Mouse (Mus musculus) MEL (cell line): ENCODE measurements around the gene Phf20. TPM values are rescaled to one million over a fixed set of nuclear protein-coding genes. Genes with fewer than 3 reads are reported as not detected.

Experiments used
- DNase-seq: peaks from one replicate; pipeline ENCODE4 v3.0.0; 2011; ENCODE audit warnings: low read depth, low spot score
- H3K27ac ChIP-seq: 2 replicates; pipeline ENCODE4 v1.5.1; 2012; ENCODE audit warnings: low read depth, mild to moderate bottlenecking, control low read depth, low read length, moderate library complexity; ENCODE audit not compliant: control insufficient read depth
- H3K27me3 ChIP-seq, 2 experiments: fragments of 150-350 bp in 1 of 2; sonication (generic) in 1 of 2; 2 replicates each; pipeline ENCODE4 v1.6.1; 2012; ENCODE audit warnings: low read length in 2 of 2, mild to moderate bottlenecking in 2 of 2, improper control_type of control experiment in 1 of 2, moderate library complexity in 1 of 2; ENCODE audit not compliant: insufficient read depth in 2 of 2, control insufficient read depth in 1 of 2
- H3K36me3 ChIP-seq, 2 experiments: 2 replicates each; pipeline ENCODE4 v1.6.1; 2012 to 2014; ENCODE audit warnings: low read length in 2 of 2, improper control_type of control experiment in 1 of 2, inconsistent platforms in 1 of 2, mild to moderate bottlenecking in 1 of 2; ENCODE audit not compliant: insufficient read depth in 2 of 2, control insufficient read depth in 1 of 2
- H3K4me1 ChIP-seq, 2 experiments: fragments of 150-350 bp in 1 of 2; sonication (generic) in 1 of 2; 2 replicates each; pipeline ENCODE4 v1.6.1; 2012; ENCODE audit warnings: low read length in 2 of 2, improper control_type of control experiment in 1 of 2, mild to moderate bottlenecking in 1 of 2; ENCODE audit not compliant: insufficient read depth in 2 of 2, control insufficient read depth in 1 of 2
- H3K4me3 ChIP-seq, 2 experiments: fragments of 150-350 bp in 1 of 2; sonication (generic) in 1 of 2; 2 replicates each; pipeline ENCODE4 v1.5.1; 2012; ENCODE audit warnings: low read depth in 2 of 2, low read length in 2 of 2, mild to moderate bottlenecking in 2 of 2, moderate library complexity in 2 of 2, control low read depth in 1 of 2, improper control_type of control experiment in 1 of 2; ENCODE audit not compliant: control insufficient read depth in 1 of 2, insufficient read depth in 1 of 2
- H3K79me2 ChIP-seq: 2 replicates; pipeline ENCODE4 v1.6.1; 2012; ENCODE audit warnings: mild to moderate bottlenecking, low read length, moderate library complexity; ENCODE audit not compliant: control insufficient read depth, poor library complexity, insufficient read depth
- H3K9ac ChIP-seq: 2 replicates; pipeline ENCODE4 v1.6.1; 2012; ENCODE audit warnings: low read depth, mild to moderate bottlenecking, control low read depth, low read length, moderate library complexity; ENCODE audit not compliant: control insufficient read depth, poor library complexity, severe bottlenecking
- H3K9me3 ChIP-seq: fragments of 150-350 bp; sonication (generic); replicated peaks from 2 replicates; pipeline ENCODE4 v1.6.1; 2012; ENCODE audit warnings: mild to moderate bottlenecking, low read length, improper control_type of control experiment, moderate library complexity; ENCODE audit not compliant: insufficient read depth
- BHLHE40 ChIP-seq: IDR thresholded peaks from 2 replicates; pipeline ENCODE4 v1.6.1; 2012; ENCODE audit warnings: low read depth, mild to moderate bottlenecking, inconsistent platforms, low read length, improper control_type of control experiment, borderline replicate concordance
- CHD1 ChIP-seq: IDR thresholded peaks from 2 replicates; pipeline ENCODE4 v1.6.1; 2012; ENCODE audit warnings: low read depth, mild to moderate bottlenecking, inconsistent platforms, low read length, improper control_type of control experiment
- CTCF ChIP-seq, 3 experiments: IDR thresholded peaks in 2 of 3; conservative IDR thresholded peaks in 1 of 3; 2 replicates each; pipeline ENCODE4 v1.5.1; 2011 to 2012; ENCODE audit warnings: low read length in 3 of 3, low read depth in 2 of 3, mild to moderate bottlenecking in 2 of 3, improper control_type of control experiment in 1 of 3, inconsistent platforms in 1 of 3, mixed read lengths in 1 of 3, moderate library complexity in 1 of 3; ENCODE audit not compliant: control insufficient read depth in 1 of 3, insufficient read depth in 1 of 3, poor library complexity in 1 of 3, severe bottlenecking in 1 of 3
- E2F4 ChIP-seq: IDR thresholded peaks from 2 replicates; pipeline ENCODE4 v1.6.1; 2011; ENCODE audit warnings: low read depth, low read length, improper control_type of control experiment, borderline replicate concordance
- ELF1 ChIP-seq: IDR thresholded peaks from 2 replicates; pipeline ENCODE4 v1.6.1; 2014; ENCODE audit warnings: low read depth, mild to moderate bottlenecking, inconsistent platforms, low read length, improper control_type of control experiment, moderate library complexity
- EP300 ChIP-seq, 2 experiments: IDR thresholded peaks; 2 replicates each; pipeline ENCODE4 v1.6.1; 2011; ENCODE audit warnings: improper control_type of control experiment in 2 of 2, low read length in 2 of 2, low read depth in 1 of 2, mild to moderate bottlenecking in 1 of 2
- ETS1 ChIP-seq: IDR thresholded peaks from 2 replicates; pipeline ENCODE4 v1.6.1; 2012; ENCODE audit warnings: low read depth, mild to moderate bottlenecking, inconsistent platforms, low read length, improper control_type of control experiment, moderate library complexity
- GABPA ChIP-seq: IDR thresholded peaks from 2 replicates; pipeline ENCODE4 v1.6.1; 2012; ENCODE audit warnings: low read depth, mild to moderate bottlenecking, inconsistent platforms, low read length, improper control_type of control experiment, moderate library complexity
- MAFK ChIP-seq: IDR thresholded peaks from 2 replicates; pipeline ENCODE4 v1.6.1; 2011; ENCODE audit warnings: low read depth, mild to moderate bottlenecking, low read length, improper control_type of control experiment, borderline replicate concordance
- MAZ ChIP-seq: IDR thresholded peaks from 2 replicates; pipeline ENCODE4 v1.6.1; 2012; ENCODE audit warnings: low read depth, mild to moderate bottlenecking, inconsistent platforms, low read length, improper control_type of control experiment
- MXI1 ChIP-seq: IDR thresholded peaks from 2 replicates; pipeline ENCODE4 v1.6.1; 2011; ENCODE audit warnings: mild to moderate bottlenecking, low read depth, low read length, improper control_type of control experiment
- MYB ChIP-seq: IDR thresholded peaks from 2 replicates; pipeline ENCODE4 v1.6.1; 2011; ENCODE audit warnings: mild to moderate bottlenecking, low read depth, low read length, improper control_type of control experiment
- MYC ChIP-seq: IDR thresholded peaks from 2 replicates; pipeline ENCODE4 v1.6.1; 2011; ENCODE audit warnings: low read depth, mild to moderate bottlenecking, low read length, improper control_type of control experiment, moderate library complexity
- POLR2AphosphoS2 ChIP-seq: IDR thresholded peaks from 2 replicates; pipeline ENCODE4 v1.6.1; 2011; ENCODE audit warnings: low read length, improper control_type of control experiment
- RCOR1 ChIP-seq: IDR thresholded peaks from 2 replicates; pipeline ENCODE4 v1.6.1; 2012; ENCODE audit warnings: low read depth, mild to moderate bottlenecking, inconsistent platforms, low read length, improper control_type of control experiment
- SIN3A ChIP-seq: IDR thresholded peaks from 2 replicates; pipeline ENCODE4 v1.6.1; 2012; ENCODE audit warnings: low read length, improper control_type of control experiment, inconsistent platforms
- SMC3 ChIP-seq: IDR thresholded peaks from 2 replicates; pipeline ENCODE4 v1.6.1; 2011; ENCODE audit warnings: low read depth, low read length, improper control_type of control experiment
- TBP ChIP-seq: IDR thresholded peaks from 2 replicates; pipeline ENCODE4 v1.8.0; 2011; ENCODE audit warnings: low read depth, low read length, improper control_type of control experiment
- TCF12 ChIP-seq: IDR thresholded peaks from 2 replicates; pipeline ENCODE4 v1.6.1; 2014; ENCODE audit warnings: low read depth, mild to moderate bottlenecking, inconsistent platforms, low read length, improper control_type of control experiment, moderate library complexity
- ZMIZ1 ChIP-seq: IDR thresholded peaks from 2 replicates; pipeline ENCODE4 v1.6.1; 2012; ENCODE audit warnings: low read depth, mild to moderate bottlenecking, inconsistent platforms, low read length, improper control_type of control experiment, moderate library complexity
- ZNF384 ChIP-seq: IDR thresholded peaks from 2 replicates; pipeline ENCODE4 v1.6.1; 2012; ENCODE audit warnings: low read depth, mild to moderate bottlenecking, inconsistent platforms, low read length, improper control_type of control experiment
- polyA plus RNA-seq, 2 experiments: library from polyadenylated mRNA; stranded (reverse) in 1 of 2; unstranded in 1 of 2; fragments of >175 nt in 1 of 2; fragments of >200 nt in 1 of 2; gene quantifications; 2 replicates each; pipeline versions ENCODE4 v1.2.1 to v1.2.4; 2012; ENCODE audit warnings: low replicate concordance in 2 of 2, low read depth in 1 of 2; ENCODE audit not compliant: insufficient read length in 2 of 2, insufficient read depth in 1 of 2, missing spikeins in 1 of 2
- total RNA-seq: library from RNA; depleted of rRNA; stranded (reverse); fragments of 300-350 nt; gene quantifications from 2 replicates; pipeline ENCODE4 v1.2.3, GENCODE M21; 2012

Gene Phf20
- total and polyA plus RNA-seq, 3 experiments = 11.7 to 16.9 TPM; not detected in 1

- no peak for TF ChIP-seq BHLHE40
Measured at GRCm38 (mm10) chr2:156263204-156263893, 67.1 kb downstream of the Phf20 start (continued).

GRCm38 (mm10) chr2:156267636-156268035 is 71.4 kb downstream of the Phf20 start:
- DNase-seq = no peak
- Histone ChIP-seq H3K9ac (no peak overlapping the region), H3K4me1 (peaks cover 2 to 7% of the 10 kb centered on the region in 2 experiments; a peak in 3 of 4 replicates), H3K36me3 (peaks cover 4% of the 10 kb centered on the region in 2 experiments), H3K9me3 (no peaks in the 10 kb centered on the region), H3K27me3 (no peaks in the 10 kb centered on the region), H3K4me3 (no peak overlapping the region), H3K27ac (no peak overlapping the region), H3K79me2 (no peaks in the 10 kb centered on the region)
- TF ChIP-seq ETS1 (no peak), MXI1 (no peak), POLR2AphosphoS2 (no peak), TBP (no peak), GABPA (no peak), ZNF384 (no peak), TCF12 (no peak), ELF1 (no peak), SIN3A (no peak), CTCF (IDR thresholded peaks at IDR 0.05 in 2 of 3, conservative IDR thresholded peaks at IDR 0.05 in 1 of 3; ENCODE audit: control insufficient read depth in 1 of 3, insufficient read depth in 1 of 3, low read depth in 2 of 3, low read length in 3 of 3, poor library complexity in 1 of 3, severe bottlenecking in 1 of 3) (no peak), MYB (no peak), E2F4 (no peak), ZMIZ1 (no peak), MYC (no peak), BHLHE40 (no peak), MAFK (no peak), CHD1 (no peak)

GRCm38 (mm10) chr2:156272553-156272952 is 76.3 kb downstream of the Phf20 start:
- peaks cover 0 to 7% of the 10 kb centered on the region in 2 experiments; a peak in 2 of 4 replicates for H3K36me3 ChIP-seq
- no peak for TF ChIP-seq SMC3
- no peak for TF ChIP-seq RCOR1
- no peak for TF ChIP-seq MAZ
- TF ChIP-seq ZMIZ1 = no peak
- no peak for TF ChIP-seq ELF1
- no peak for TF ChIP-seq EP300 (IDR thresholded peaks at IDR 0.05; ENCODE audit: low read depth in 1 of 2, low read length in 2 of 2)
- TF ChIP-seq BHLHE40 = no peak
- TF ChIP-seq, all 39 proteins: peak for 0
- H3K27me3 ChIP-seq = no peaks in the 10 kb centered on the region

More at GRCm38 (mm10) chr2:156272553-156272952, 76.3 kb downstream of the Phf20 start:
- no peak overlapping the region for H3K27ac ChIP-seq
- no peaks in the 10 kb centered on the region for H3K4me1 ChIP-seq
- no peaks in the 10 kb centered on the region for H3K9me3 ChIP-seq
- H3K9ac ChIP-seq = no peak overlapping the region
- DNase-seq = no peak
- no peaks in the 10 kb centered on the region for H3K79me2 ChIP-seq
- no peak overlapping the region for H3K4me3 ChIP-seq
